Comparison of ENCODE assay signal across 9 mouse cellular contexts in genomic region chr11:4984249-4984648, GRCm38 (mm10). TPM values are rescaled to one million over a fixed set of nuclear protein-coding genes. Genes with fewer than 3 reads are reported as not detected.
DNase-seq lines count a peak whose midpoint lies in the region; ATAC-seq lines count a peak whose summit lies in the region.
"Had no signal": no experiment of that assay in that cellular context is flagged by ENCODE, and none has a peak within 500 bp of the region (broad histone marks: within the 10 kb centered on the region; RNA-seq: fewer than 3 reads in every experiment).

No protein-coding gene starts in this region.

- no peak overlapping the region for H3K27ac ChIP-seq in heart, embryonic 16.5 days (ENCODE audit: low read length)
- H3K27ac ChIP-seq in liver, embryonic 15.5 days (replicated peaks), result peak overlapping the region; percentile 54; the same call in 1 of the 2 replicates

- WGBS in heart, embryonic 16.5 days, result 2% methylated on average over 5 of the region's 5 CpGs
- WGBS in liver, embryonic 15.5 days (ENCODE audit: insufficient replicate concordance), result 1% methylated on average over 5 of the region's 5 CpGs

- H3K9me3 ChIP-seq in heart, embryonic 16.5 days (replicated peaks; ENCODE audit: control insufficient read depth, low read length), result no peaks in the 10 kb centered on the region
- no peaks in the 10 kb centered on the region for H3K9me3 ChIP-seq in liver, embryonic 15.5 days (replicated peaks)

- H3K9ac ChIP-seq in heart, embryonic 16.5 days (ENCODE audit: low read length), result 0 out of 2 replicates have a peak overlapping the region, but pooled peaks have one; percentile 8
- H3K9ac ChIP-seq in liver, embryonic 15.5 days, result 0 out of 2 replicates have a peak overlapping the region, but pooled peaks have one; percentile 7

- peak; percentile 18 for DNase-seq in cerebellum, adult 11 months
- no peak for DNase-seq in cerebellum, adult 11-12 months
- DNase-seq in urinary bladder, postnatal 14 days (ENCODE audit: low spot score), result peak; percentile 14
- no peak for DNase-seq in urinary bladder, postnatal 25 days (ENCODE audit: low spot score)
- no peak for DNase-seq in right cerebral cortex, postnatal 14 days

- ATAC-seq in heart, embryonic 16.5 days (replicated peaks; ENCODE audit: extremely low read depth, insufficient read depth, low FRiP score), result no peak
- no peak for ATAC-seq in liver, embryonic 15.5 days (ENCODE audit: insufficient read depth)
- ATAC-seq in neutrophil, adult 5-6 weeks (ENCODE audit: extremely low read depth, insufficient number of reproducible peaks, low FRiP score, poor library complexity, severe bottlenecking), result peak; percentile 44; the same call in 1 of the 2 replicates

- H3K36me3 ChIP-seq in heart, embryonic 16.5 days (ENCODE audit: control insufficient read depth, insufficient read depth), result no peaks in the 10 kb centered on the region
- H3K36me3 ChIP-seq in liver, embryonic 15.5 days (replicated peaks), result peaks cover 7% of the 10 kb centered on the region; the same call in 1 of the 2 replicates

- H3K4me3 ChIP-seq in heart, embryonic 16.5 days (ENCODE audit: low read length), result no peak overlapping the region
- no peak overlapping the region for H3K4me3 ChIP-seq in liver, embryonic 15.5 days (replicated peaks)

- H3K27me3 ChIP-seq in heart, embryonic 16.5 days (ENCODE audit: control insufficient read depth, insufficient read depth, low read length), result no peaks in the 10 kb centered on the region
- H3K27me3 ChIP-seq in liver, embryonic 15.5 days, result no peaks in the 10 kb centered on the region

- peak overlapping the region; percentile 40 for H3K4me2 ChIP-seq in heart, embryonic 16.5 days (ENCODE audit: low read depth, low read length)
- peak overlapping the region; percentile 42 for H3K4me2 ChIP-seq in liver, embryonic 15.5 days

- H3K4me1 ChIP-seq in heart, embryonic 16.5 days (ENCODE audit: control insufficient read depth, insufficient read depth, low read length), result peaks cover 22% of the 10 kb centered on the region
- H3K4me1 ChIP-seq in liver, embryonic 15.5 days (replicated peaks), result peaks cover 52% of the 10 kb centered on the region

RNA-seq across cellular contexts. Expression of gene Ap1b1, which starts 2.4 kb away (rescaled TPM):
- 44.4 and 45.1 TPM in 2 replicates for polyA plus RNA-seq in heart, embryonic 16.5 days (2015; fragmentation: Nextera tagmentation; extraction: Ambion mirVana)
- polyA plus RNA-seq in liver, embryonic 15.5 days (2015; fragmentation: Nextera tagmentation; extraction: Ambion mirVana), result 76.7 and 81.9 TPM in 2 replicates
- total RNA-seq in neutrophil, adult 5-6 weeks (2017), result 37.9 and 46.7 TPM in 2 replicates

RNA-seq across cellular contexts. Expression of gene Nefh, which starts 36.4 kb away (rescaled TPM):
- polyA plus RNA-seq in heart, embryonic 16.5 days (2015; fragmentation: Nextera tagmentation; extraction: Ambion mirVana), result 0.42 and 0.60 TPM in 2 replicates
- 0.07 and 0.10 TPM in 2 replicates for polyA plus RNA-seq in liver, embryonic 15.5 days (2015; fragmentation: Nextera tagmentation; extraction: Ambion mirVana)
- total RNA-seq in neutrophil, adult 5-6 weeks (2017), result 0.47 TPM in 1 of 2 replicates, not detected in the other
- total RNA-seq: heart, adult 18-20 months had no signal

Comparison
In these comparisons a context has a peak if more than half of its experiments do, and no peak if none do; other contexts are left out.
1. DNase-seq: peak in cerebellum, adult 11 months (single experiment) and urinary bladder, postnatal 14 days (single experiment); none in cerebellum, adult 11-12 months (single experiment), urinary bladder, postnatal 25 days (single experiment) and right cerebral cortex, postnatal 14 days (single experiment).